Mouse (Mus musculus) heart, postnatal 4 days (tissue): ENCODE results near the gene Gmip. TPM values are rescaled to one million over a fixed set of nuclear protein-coding genes. Genes with fewer than 3 reads are reported as not detected.

Experiments
- DNase-seq: peaks from one replicate; pipeline ENCODE4 v3.0.0; 2021
- total RNA-seq, 2 experiments: library from RNA; stranded (reverse); gene quantifications; 2 replicates each; pipeline ENCODE4 v1.2.3; 2021

The Gmip gene
- total RNA-seq, 2 experiments from 2014 or later, result 6.1 to 8.1 TPM

DNA sequence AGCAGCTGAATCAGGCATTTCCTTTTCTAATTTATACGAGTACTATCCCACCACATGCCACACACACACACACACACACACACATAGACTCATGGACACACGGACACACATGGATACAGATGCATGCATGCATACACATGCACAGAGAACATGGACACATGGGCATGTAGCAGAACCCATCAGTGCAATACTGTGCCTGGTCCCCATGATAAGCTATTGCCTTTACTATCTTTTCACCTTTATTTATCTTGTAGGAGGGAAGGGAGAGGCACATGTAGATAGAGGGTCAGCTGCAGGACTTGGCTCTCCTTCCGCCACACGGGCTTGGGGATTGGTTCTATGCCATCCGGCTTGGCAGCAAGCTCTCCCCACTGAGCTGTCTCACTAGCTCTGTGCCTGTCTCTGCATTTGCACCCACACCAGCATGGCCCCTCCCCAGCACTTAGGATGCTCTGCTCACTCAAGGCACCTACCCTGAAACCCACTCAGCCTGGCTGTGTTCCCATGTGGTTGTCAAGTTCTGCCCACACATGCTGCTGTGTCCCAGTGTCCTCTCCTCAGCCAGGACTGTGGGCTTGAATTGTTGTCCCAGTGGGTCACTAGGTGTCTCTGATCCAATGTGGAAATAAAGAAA is 55.0 kb downstream of the Gmip start:
- no peak for DNase-seq

DNA sequence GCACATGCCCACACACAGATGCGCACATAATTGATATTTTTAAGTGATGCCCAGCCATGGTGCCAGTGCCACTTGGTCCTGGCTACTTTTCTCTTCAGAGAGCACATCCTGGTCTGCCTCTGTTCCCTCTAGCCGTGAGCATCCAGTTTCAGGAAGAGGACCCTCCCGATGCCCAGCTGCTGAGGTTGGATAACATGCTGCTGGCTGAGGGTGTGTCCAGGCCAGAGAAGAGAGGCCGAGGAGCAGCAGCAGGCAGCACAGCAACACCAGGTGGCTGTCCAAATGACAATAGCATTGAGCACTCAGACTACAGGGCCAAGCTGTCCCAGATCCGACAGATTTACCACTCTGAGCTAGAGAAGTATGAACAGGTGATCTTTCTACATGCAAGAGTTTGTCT is 55.7 kb downstream of the Gmip start:
- no peak for DNase-seq

DNA sequence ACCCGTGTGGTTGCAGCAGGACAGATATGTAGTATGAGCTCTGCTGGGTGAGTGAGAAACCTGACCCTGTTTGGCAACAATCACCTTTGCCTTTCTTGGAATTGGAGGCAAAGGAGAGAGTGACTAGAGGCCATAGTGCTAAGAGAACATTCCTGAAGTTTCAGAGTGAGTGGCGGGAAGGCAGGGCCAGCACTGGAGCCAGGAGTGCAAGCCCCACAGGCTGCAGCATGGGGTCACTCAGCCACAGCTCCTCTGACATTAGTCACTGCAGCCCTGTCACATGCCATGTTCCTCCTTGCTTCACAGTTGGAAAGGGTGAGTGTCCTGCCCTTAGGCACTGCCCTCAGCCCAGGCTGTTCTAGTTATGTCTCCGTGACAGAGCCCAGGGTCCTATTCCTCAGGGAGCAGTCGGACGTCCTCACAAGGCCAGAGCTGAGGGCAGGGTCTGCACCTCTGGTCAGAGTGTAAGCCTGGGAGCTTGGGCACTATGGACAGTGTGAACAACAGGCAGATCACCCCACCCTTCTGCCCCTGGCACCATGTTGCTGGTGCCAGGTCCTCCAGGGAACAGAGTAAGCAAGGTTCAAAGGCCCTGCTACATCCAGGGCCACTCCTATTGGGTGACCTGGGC is 59.3 kb downstream of the Gmip start:
- no peak for DNase-seq

DNA sequence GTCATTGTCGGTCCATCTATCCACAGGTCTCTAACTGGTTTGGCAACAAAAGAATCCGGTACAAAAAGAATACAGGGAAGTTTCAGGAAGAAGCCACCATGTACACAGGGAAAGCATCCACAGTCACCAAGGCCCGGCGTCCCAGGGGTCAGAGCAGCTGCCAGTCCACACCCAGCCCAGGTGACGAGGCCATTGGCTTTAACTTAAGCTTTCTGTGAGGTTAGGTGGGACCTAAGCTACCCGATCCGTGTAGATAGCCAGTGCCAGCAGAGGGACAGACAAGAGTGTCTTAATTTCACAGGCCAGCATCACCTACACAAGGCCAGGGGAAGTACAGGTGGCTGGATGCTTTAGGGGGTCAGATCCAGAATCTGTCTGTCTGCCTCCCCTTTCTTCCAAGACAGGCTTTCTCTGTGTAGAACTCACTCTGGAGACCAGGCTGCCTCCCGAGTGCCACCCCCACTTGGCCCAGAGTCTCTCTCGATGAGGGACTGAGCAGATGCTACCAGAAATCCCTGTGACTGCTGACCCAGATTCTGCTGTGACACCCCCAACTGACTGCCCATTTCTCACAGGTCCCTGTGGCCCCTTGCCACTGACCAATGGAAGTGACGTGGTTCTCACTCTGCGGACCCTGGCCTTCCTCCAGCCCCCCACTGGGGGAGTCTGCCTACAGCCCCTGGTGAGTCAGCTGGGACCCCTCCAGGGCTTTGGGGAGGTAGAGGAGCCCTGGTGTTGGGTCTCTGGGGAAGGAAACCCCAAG is 61.7 kb downstream of the Gmip start:
- DNase-seq, result no peak

DNA sequence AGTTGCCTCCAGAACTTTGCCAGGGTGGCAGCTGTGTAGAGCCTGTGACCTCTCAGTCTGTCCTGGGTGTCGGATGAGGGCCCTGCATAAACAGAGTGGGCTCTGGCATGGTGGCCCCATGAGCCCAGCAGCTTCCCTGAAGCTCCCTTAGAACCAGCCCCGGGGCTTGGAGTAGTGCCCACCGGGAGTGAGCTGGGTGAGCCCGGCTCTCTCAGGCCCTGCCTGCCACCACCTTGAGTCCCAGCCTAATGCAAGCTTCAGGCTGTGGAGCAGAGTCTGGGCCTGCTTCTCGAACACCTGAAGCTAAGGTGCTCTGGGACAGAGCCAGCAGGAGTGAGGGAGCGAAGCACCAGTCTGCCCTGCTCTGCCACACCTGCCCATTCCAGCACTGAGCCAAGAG is 62.4 kb downstream of the Gmip start:
- DNase-seq, result no peak

Other genes with a start within 250 kb of the Gmip start
- gene Zfp868, start 183.1 kb upstream of the Gmip start, total RNA-seq, result 10 to 100 TPM; 11.0 to 11.6 TPM
- gene Zfp964, start 154.2 kb upstream of the Gmip start, total RNA-seq, result 1 to 10 TPM in 1 of 2 experiments, under 1 TPM in 1; 0.97 to 1.6 TPM
- 10 to 100 TPM; 16.2 to 17.3 TPM for gene Zfp869, start 98.0 kb upstream of the Gmip start, total RNA-seq
- 1 to 10 TPM; 2.6 to 2.8 TPM for gene Zfp963, start 58.7 kb upstream of the Gmip start, total RNA-seq
- 1 to 10 TPM; 1.8 to 1.9 TPM for gene Gm20422, start 33.8 kb upstream of the Gmip start, total RNA-seq
- gene Atp13a1, start 17.5 kb upstream of the Gmip start, total RNA-seq, result 10 to 100 TPM; 22.3 to 22.5 TPM
- 10 to 100 TPM; 19.1 to 19.9 TPM for gene Zfp866, start 17.5 kb upstream of the Gmip start, total RNA-seq
- 1 to 10 TPM in 1 of 2 experiments, under 1 TPM in 1; 0.91 to 1.1 TPM for gene Lpar2, start 13.8 kb downstream of the Gmip start, total RNA-seq
- gene Pbx4, start 23.8 kb downstream of the Gmip start, total RNA-seq, result 1 to 10 TPM; 1.1 to 1.2 TPM
- under 1 TPM; 0.50 to 0.74 TPM for gene Cilp2, start 79.0 kb downstream of the Gmip start, total RNA-seq
- under 1 TPM in 1 of 2 experiments, not detected in 1; 0.33 TPM for gene Tssk6, start 93.5 kb downstream of the Gmip start, total RNA-seq
- gene Ndufa13, start 93.9 kb downstream of the Gmip start, total RNA-seq, result 100 to 1,000 TPM; 286 to 326 TPM
- gene Yjefn3, start 94.0 kb downstream of the Gmip start, total RNA-seq, result 1 to 10 TPM; 6.2 to 8.6 TPM
- 10 to 100 TPM; 75.9 to 79.5 TPM for gene Gatad2a, start 187.7 kb downstream of the Gmip start, total RNA-seq
- 10 to 100 TPM; 39.5 to 40.8 TPM for gene Mau2, start 234.1 kb downstream of the Gmip start, total RNA-seq
- 10 to 100 TPM; 23.2 to 23.8 TPM for gene Sugp1, start 234.1 kb downstream of the Gmip start, total RNA-seq